Mouse (Mus musculus): ENCODE results near the gene Tbc1d8.

DNA sequence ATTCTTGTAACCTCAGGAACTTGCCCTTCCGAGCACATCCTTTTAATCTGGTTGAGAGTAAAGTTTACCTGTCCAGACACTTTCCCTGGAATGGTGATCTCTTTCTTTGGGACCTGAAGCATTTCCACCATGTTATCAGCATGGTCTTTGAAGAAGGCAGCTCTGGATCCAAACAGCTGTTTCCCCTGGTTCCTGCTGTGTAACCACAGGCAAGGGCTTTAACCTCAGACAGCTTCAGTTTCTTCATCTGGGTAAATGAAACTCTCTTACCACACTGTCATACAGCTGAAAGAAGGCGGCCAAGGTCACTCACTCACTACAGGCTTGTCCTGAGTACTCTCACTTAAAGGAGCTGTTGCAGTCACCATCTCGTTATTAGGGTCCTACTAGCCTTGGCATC lies 8.8 kb upstream of the Tbc1d8 start:
- no peak for TF ChIP-seq POLR2A (IDR thresholded peaks at IDR 0.05; ENCODE audit: extremely low read depth, insufficient read depth, low read length)
- TF ChIP-seq CTCF (IDR thresholded peaks at IDR 0.05; ENCODE audit: low read depth, low read length): no peak

All from liver, adult 2 months (tissue).